Mouse (Mus musculus) retina, embryonic 14.5 days (tissue): Measurements from ENCODE around the gene Thop1.
"Not testable (repeated sequence)": the region's sequence is repeated elsewhere in the genome, so short reads cannot be mapped to it uniquely, and the experiment has no call there.

Experiments used
- DNase-seq: peaks from one replicate; pipeline ENCODE4 v3.0.0-alpha.2; 2015; ENCODE audit warnings: low spot score

The Thop1 gene

DNA sequence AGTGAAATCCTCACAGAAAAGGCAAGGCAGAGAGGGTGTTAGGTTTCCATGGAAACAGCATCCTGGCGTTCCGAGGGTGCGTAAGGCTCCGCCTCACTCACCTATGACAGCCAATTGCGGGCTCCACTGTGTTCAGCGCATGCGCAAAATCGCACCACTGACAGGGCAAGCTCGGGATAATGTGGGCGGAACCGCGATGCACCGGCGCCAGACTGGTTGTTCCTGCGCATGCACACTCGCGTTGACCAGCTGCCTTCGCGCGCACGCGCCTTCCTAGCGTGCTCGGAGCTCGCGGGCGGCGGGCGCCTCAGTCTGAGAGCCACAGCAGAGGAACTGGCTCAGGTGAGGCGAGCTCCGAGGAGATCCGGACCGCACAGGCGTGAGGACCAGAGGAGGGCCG, at the start of gene Thop1:
Gene Thop1, plus strand, starts transcription at position 200 of the 400 bp plus-strand sequence.
- peak; percentile 100 for DNase-seq

DNA sequence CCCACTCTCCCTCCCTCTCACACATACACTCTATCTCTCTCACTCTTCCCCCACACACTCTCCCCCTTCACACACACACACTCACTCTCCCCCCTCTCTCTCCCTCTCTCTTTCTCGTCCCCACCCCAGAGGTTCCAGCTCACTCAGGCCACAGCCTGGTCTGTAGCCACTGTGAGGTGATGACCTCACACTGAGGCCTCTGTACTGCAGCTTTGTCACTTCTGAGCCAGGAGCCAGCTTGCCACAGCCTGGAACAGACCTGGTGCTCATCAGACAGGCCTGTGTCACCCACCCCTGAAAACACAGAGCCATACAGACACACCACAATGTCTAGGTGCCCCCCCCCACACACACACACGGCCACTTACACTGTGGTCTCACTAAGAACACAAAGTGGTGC, 49.6 kb upstream of the Thop1 start:
- no peak for DNase-seq

DNA sequence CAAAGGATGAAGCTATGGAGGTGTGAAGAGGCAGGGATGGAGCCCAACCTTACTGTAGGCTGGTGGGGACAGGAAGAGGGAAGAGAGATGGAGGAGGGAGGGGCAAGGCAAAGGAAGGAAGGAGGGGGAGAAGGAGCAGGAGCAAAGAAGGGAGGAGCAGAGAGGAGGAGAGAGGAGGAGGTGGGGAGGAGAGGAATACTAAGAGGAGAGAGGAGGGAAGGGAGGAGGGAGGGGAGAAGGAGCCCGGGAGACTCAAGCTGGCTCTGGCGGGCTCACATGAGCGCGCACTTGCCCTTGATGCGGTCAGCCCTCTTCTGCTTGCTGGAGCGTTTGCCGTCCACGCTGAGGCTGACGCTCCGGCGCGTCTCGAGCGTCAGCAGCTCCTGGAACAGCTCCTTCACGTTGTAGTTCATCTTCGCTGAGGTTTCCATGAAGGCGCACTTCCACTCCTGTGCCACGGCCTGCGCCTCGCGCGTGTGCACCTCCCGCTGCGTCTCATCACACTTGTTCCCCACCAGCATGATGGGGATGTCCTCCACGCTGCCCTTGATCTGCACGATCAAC, 48.2 kb upstream of the Thop1 start:
- no peak for DNase-seq

DNA sequence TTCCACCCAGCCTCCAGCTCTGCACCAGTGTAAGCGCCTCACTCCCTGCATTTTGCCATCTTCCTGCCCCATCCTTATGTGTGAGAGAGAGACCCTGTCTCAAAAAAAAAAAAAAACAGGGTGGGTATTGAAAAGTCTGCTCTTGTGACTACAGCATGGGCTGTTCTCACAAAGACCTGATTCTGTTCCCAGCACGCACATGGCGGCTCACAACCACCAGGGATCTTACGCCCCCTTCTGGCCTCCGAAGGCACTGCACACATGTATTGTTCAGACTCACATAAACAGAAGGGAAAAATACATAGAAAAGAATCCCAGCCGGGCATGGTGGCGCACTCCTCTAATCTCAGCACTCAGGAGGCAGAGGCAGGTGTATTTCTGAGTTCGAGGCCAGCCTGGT, 47.1 kb upstream of the Thop1 start:
- no peak for DNase-seq

DNA sequence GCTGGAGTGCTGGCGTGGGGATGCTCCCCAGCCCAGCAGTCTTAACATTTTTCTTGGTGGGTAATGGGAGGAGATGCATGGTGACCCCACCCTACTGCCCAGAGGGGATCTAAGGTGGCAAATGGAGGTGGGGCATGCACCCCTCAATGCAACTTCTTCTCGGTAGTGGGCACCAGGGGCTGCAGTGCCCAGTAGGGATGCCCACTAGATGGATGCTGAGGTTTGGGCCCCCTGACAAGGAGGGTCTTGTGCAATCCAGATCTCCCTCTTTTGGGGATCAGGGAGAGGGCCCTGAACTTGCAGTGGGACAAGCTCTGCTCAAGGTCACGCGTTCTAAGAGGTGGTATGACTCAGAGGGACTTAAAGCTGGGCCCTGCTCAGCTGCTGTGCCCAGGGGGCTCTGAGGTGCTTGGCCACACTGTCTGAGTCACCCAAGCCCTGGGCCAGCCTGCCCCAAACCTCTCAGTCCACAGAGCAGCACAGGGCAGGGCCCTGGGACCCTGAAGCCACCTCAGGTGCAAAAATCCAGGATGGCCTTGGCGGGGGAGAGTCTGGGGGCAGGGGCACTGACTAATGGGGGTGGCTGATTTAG, 45.4 kb upstream of the Thop1 start:
- DNase-seq: no peak

DNA sequence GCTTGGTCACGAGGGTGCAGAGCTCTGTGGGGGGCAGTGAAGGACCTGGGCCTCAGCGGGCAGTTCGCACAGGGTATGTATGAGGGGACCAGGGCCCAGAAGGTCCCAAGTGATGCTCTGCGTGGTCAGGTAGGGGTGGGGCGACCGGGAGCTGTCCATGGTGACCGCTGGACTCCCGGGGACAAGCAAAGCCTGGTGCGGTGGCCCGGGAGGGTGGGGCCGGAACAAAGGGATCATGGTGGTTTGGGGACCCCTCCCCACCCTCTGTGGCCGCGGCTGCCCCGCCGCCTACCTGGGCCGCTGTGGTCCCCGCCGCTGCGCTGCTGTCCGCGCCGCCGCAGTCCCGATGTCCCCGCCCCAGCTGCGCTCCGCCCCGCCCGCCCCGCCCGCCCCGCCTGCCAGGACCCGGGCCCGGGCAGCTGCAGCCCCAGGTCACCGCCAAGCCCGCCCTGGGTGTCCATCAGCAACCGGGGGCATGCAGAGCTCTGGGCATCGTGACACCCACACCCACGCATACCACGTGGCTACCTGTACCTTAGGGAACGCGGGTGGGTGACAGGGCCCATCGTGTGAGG, 44.7 kb upstream of the Thop1 start:
- DNase-seq: peak; percentile 27

DNA sequence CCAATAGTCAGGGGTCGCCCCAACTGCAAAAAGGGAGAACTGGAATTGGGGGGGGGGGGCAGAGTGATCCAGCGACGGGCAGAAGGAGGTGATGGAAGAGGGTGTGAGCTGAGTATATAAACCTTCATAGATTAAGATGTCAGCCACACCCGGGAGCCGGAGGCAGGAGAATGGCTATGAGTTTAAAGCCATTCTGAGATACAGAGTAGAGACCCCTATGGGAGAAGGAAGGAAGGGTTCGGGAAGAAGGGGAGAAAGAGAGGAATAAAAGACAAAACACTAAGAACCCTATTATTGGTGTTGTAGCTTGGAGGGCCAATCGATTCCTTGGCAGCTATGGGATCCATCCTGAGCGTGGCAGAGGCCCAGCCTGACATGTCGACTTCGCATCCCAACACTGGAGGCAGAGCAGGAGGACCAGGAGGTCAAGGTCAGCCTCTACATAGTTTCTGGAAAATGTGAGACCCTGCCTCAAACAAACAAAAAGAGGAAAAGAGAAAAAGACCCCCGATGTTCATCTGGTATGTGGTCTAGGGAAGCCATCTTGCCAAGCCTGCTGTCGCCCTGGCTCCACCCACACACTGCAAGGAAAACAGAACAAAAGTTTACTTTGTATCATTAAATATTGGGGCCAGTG, 44.1 kb upstream of the Thop1 start, which contains the start of gene Diras1:
Gene Diras1, minus strand, starts transcription at position 24 of the 637 bp plus-strand sequence.
- DNase-seq: no peak

DNA sequence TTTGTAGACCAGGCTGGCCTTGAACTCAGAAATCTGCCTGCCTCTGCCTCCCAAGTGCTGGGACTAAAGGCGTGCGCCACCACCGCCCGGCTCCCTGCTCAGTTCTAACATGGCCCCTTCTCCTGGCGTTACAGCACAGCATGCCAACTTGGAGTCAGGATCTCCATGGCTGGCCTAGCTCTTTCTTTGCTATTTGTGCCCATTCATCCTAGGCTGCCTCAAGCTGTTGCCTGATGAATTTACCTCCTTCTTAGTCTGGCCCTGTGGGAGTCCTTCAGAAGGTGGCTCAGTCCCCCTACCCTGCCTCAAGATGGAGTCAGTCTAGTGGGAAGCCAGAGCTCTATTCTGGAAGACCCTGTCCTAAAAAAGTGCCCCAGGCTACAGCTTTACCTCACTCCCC, 43.0 kb upstream of the Thop1 start:
- no peak for DNase-seq

DNA sequence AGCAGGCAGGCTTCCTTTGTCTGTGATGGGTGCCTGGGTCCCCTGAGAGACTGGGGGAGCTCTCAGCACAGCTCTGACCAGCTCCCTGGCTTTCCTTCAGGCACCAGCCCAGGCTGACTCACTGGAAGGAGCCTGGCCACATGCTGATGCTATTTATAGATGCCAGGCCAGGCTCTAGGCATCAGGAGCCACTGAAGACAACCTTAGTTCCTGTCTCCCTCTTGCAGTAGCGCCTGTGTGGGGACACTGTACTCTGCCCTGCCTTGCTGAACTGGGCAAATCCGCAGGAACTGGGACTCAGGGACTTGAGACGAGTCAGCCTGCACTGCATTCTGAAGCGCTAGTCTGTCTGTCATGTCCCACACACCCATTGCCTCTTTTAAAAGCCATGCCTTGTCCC, 42.5 kb upstream of the Thop1 start:
- DNase-seq: no peak

DNA sequence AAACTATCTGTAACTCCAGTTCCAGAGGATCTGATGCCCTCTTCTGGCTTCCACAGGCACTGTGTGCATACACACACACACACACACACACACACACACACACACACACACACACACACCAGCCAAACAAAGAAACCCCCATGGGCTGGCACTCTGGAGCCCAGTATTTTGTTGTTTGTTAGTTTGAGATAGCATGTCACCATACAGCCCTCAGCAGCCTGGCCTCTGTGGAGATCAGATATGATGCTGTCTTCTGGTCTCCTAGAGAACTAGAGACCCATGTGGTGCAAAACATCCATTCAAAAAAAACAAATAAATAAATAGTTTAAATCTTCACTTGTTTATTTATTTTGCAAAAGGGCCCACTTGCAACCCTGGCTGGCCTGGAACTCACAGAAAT, 41.6 kb upstream of the Thop1 start:
- DNase-seq: no peak

DNA sequence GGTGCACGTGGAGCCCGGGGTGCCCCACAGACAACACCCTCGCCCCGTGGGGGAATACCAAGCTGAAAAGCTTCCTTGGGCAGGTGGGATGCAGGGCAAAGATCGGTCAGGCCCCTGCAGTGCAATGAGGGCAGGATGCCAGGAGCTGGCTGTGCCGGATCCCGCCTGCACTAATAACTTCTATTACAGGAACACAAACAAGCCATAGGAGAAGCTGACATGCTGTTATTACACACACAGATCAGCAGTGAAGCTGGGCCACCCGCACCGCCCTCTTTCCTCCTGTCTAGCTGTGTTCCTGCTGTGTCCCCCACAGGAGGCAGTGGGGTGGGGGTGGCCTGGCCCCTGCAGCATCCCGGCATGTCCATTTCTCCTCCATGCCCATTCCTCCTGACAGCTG, 40.8 kb upstream of the Thop1 start:
- DNase-seq: no peak

DNA sequence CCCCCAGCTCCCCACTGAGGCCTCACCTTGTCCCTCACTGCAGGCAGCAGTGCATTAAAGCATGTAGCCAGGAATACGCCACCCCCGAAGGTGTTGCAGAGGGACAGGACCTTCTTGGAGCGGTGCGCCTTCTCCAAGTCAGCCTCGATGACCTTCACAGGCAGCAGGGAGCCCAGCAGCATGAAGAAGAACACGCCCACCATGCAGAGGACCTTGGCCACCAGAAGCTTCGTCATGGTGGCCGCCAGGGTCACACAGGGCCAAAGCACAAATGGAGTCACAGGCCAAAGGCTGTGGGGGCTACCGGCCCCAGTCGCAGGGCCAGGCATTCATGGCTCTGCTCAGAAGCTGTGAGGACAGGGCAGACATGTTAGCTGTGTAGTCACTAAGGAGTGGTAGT, 36.2 kb upstream of the Thop1 start:
- DNase-seq: no peak

DNA sequence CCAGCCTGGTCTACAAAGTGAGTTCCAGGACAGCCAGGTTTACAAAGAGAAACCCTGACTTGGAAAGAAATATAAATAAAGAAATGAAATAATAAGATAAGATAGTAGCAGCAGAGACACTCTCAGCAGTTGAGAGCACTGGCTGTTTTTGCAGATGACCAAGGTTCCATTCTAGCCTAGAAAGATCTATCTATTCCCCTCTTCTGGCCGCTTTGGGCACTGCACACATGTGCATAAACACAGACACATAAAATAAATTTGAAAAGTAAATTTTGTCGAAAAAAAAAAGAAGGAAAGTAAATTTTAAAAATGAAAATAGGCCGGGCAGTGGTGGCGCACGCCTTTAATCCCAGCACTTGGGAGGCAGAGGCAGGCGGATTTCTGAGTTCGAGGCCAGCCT, 33.6 kb upstream of the Thop1 start:
- DNase-seq: peak; percentile 63

DNA sequence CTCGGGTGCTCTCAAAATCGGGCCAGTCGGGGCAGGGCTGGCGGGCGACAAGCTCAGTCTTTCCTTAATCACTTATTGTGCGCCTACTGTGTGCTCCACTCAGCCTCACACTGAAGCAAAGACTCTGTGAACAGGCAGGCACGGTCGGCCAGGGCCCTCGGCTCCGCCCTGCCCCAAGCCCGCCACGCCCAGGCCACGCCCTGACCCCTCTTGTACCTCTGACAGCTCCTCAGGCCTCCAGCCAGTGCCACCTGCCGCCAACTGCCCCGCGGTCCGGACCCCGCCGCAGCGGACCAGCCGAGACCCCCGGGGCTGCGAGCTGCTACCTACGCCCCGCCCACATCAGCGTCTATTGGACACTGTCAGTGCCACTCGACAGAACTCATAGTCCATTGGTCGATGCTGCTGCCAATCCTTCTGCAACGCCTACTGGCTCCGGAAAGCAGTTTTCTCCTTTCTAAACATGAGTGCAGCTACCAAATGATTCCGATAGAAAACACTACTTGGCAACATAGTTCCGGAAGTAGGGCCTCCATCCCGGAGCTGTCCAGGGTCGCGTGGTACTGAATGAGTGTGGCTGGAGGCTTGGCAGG, 32.8 kb upstream of the Thop1 start, which contains the start of gene Slc39a3:
Gene Slc39a3, minus strand, starts transcription at position 439 of the 593 bp plus-strand sequence.
- DNase-seq: peak; percentile 100

DNA sequence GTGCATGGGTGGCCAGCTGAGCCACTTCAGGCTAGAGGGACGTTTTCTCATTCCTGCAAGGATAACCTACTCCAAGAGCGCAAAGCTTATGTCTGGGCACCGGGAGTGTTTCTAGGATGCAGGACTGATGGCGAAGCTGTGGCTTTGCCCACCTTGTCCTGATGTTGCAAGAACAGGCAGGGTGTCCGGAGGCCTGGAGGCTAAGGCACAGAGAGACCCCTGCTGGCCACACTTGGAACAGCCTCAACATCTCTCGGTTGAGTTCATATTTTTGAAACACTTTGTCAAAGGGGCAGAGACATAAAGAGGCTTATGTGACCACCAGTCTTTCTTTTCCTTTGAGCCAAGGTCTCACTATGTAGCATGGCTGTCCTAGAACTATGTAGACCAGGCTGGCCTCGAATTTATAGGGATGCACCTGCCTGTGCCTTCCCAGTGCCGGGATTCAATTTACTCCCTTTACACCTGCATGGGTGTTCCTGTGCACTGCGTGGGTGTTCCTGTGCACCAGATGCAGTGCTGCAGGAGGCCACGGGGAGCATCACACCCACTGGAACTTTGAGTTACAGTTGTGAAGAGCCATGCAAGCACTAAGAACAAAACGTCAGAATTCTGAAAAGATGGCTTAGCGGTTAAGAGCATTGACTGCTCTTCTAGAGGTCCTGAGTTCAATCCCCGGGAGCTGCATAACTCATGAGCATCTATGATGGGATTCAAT, 28.2 kb upstream of the Thop1 start:
- peak; percentile 86 for DNase-seq

DNA sequence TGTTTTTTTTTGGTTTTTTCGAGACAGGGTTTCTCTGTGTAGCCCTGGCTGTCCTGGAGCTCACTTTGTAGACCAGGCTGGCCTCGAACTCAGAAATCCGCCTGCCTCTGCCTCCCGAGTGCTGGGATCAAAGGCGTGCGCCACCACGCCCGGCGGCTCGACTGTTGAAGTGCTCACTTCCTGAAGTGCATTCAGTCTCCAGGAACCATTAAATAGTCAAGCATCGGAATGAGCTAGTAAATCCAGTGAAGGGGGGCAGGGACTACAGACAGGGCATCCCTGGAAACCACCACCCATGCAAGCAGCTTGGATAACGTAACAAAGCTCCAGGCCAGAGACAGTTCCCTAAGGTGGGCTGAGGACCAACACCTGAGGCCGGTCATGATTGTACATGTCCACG, 24.6 kb upstream of the Thop1 start:
- not testable (repeated sequence) for DNase-seq

DNA sequence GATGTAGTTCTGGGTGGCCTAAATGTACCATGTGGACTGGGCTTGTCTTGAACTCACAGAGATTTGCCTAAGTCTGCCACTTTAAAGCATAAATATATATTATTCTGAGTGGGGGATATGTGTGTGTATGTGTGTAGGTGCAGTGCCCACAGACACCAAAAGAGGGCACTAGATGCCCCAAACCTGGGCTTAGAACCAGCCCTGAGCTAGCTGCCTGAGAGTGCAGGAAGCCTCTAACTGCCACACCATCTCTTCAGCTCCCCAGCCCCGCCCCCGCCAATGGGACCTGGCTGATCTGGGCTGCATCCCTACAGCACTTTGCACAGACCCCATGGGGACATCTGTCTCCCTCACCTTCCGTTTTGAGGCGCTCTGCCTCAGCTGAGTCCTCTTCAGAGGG, 19.2 kb upstream of the Thop1 start:
- peak; percentile 32 for DNase-seq

DNA sequence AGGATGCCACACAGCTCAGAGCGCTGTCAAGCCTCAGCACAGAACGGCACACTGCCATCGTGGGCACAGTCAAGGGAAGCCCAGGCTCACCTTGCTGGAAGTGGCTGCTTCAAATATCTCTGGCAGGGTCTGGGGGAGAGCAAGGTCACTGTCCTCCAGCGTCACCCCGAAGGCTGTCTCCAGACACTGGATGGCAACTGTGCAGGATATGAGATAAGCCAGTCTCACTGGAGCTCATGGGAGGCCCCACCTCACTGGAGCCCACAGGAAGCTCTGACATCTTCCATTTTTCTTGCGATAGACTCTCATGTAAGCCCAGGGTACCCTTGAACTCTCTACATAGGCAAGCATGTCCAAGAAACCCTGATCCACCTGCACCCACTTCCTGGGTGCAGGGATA, 18.7 kb upstream of the Thop1 start:
- no peak for DNase-seq

DNA sequence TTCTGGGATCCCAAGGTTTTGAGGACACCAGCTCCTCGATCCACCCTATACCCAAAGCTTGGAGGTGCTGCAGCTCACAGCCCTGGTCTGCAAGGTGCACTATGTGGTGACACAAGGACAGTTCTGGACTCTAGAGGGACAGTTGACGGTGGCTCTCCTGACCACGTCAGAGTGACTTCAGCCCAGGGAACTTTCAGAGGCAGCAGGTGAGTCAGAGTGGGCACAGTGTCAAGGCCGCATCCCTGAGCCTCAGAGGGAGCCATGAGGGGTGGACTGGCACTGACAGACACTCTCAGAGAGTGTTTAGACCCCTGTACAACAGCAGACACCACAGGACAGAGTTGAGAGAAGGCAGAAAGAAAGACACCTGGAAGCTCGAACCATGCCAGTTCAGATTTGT, 17.3 kb upstream of the Thop1 start:
- DNase-seq: no peak

DNA sequence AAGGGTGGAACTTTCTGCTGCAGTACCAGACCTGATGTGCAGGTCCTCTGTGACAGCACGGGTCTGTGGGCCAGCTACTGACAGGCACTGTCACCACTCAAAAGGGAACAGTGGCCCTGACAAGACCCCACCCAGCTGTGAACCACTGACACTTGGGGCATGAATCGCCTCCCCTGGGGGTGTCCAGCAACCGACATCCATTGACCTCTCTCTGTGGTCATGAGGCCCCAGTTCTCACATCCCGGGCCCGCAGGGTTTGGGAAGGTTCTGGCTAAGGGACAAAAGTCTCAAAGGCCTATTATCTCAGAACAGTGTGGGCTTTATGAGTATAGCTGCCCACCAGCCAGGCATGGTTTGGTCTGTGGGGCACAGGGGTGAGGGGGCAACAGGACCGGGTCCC, 14.7 kb upstream of the Thop1 start:
- no peak for DNase-seq

DNA sequence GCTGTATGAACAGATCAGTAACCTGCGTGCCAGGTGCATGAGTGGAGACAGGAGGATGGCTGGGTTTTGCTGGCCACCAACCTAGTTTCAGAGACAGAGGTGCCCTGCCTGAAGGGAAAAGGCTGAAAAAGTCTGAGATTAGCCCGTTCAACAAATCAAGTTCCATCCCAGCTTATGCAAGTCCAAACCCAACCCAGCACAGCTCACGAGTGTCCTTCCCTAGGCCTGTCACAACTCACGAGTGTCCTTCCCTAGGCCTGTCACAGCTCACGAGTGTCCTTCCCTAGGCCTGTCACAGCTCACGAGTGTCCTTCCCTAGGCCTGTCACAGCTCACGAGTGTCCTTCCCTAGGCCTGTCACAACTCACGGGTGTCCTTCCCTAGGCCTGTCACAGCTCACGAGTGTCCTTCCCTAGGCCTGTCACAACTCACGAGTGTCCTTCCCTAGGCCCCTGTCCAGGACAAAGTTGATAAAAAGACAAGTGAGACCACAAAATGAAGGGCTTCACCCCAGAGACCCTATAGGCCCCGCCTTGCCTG, 14.0 kb upstream of the Thop1 start:
- DNase-seq: not testable (repeated sequence)
